Mouse (Mus musculus): Measurements from ENCODE around the gene Sept8.
A peak's percentile ranks its signal among the peaks of the same experiment; 100 is the strongest.

The Sept8 gene

DNA sequence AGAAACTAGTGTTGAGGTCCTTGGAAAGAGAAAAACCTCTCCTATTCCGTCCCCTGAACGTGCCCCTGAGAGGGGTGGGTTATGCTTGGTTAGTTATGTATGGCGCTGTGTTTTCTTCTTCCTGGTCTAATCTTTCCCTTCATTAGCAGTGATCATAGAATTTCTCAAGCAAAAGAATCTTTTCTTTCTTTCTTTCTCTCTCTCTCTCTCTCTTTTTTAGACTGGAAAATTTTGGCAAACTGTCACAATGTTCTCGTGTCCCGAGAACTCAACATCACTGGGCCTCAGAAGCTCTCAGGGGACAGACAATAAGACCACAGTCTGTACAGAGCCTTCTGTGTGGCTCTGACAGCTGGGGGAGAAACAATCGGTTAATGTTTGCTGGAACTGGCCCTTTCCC lies 23.6 kb upstream of the Sept8 start:
- no peak for DNase-seq (ENCODE audit: low spot score in 2 of 2)

DNA sequence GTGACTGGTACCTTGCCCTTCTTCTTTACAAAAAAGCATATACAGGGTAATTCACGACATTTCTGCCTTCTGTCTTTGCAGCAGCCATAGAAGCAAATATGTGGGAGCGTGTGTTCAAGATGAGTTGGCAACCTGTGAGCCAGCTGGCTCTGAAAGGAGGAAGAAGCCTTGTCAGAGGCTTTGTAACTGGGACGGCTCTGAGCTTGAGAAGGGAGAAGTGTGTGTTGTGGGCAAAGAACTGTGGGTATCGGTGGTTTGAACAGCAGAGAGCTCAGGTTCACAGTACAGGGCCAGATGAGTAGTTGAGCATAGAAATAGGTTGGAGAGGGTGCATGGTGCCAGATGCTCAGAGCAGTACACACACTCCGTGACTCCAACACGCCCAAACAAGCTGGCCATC lies 22.1 kb upstream of the Sept8 start:
- peak; percentile 54 to 76 for DNase-seq (ENCODE audit: low spot score in 2 of 2)

DNA sequence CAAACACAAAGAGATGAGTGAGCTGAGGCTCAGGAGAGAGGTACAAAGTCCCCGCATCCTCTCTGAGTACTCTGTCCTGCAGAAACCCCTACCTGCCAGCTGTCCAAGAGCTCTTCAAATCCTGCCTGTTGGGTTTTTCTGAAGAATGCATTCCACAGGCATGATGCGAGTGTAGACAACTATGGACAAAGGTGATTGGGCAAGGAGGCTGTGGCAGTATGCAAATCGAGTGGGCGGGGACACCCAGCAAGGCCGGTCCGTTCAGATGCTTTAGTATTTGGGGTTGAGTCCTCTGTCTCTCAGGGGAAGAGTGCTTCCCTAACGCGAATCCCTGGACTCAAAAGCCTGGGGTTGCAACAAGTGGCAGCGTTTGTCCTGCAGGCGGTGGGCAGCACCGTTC lies 18.5 kb upstream of the Sept8 start:
- no peak for DNase-seq (ENCODE audit: low spot score in 2 of 2)

DNA sequence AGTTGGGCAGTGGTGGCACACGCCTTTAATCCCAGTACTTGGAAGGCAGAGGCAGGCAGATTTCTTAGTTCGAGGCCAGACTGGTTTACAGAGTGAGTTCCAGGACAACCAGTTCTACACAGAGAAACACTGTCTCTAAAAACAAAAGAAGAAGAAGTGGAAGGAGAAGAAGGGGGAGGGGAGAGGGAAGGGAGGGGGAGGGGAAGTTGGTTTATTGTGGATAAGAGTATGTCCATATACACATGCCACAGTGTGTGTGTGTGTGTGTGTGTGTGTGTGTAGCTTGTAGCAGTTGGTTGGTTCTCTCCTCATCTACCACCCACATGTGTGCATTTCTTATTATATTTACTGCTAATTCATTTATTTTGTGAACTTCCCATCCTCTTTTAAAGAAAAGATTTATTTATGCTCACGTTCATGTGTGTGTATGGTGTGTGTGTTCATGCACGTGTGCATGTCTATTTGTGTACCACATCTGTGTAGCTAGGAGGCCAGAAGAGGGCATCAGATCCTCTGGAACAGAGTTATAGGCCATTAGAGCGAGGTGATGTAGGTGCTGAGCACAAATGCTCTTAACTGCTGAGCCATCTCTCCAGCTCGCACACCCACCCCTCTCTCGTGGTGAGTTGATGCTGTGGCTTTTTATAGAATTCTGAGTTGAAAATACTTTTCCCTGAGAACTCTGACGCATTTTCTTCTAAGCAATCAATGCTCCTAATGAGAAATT lies 16.9 kb upstream of the Sept8 start:
- peak in 1 of 2 experiments; percentile 68 for DNase-seq (ENCODE audit: low spot score in 2 of 2)

DNA sequence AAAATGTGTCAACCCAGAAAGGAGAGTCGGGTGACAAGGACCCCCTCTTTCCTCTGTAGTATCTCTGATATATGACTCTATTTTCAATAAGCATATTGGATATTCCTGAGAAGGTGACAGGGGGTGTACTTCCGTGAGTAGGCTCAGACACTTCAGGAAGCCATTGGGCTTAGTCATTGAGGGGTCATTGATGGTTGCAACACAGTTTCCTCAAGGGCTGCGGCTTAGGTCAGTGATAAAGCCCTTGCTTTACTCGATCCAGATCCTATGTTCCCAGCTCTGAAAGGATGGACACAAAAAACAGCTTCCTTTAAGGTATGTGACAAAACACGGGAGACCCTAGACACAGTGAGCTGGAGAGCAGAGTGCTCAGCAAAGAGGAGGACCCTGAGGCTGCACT lies 15.3 kb upstream of the Sept8 start:
- DNase-seq (ENCODE audit: low spot score in 2 of 2): no peak

DNA sequence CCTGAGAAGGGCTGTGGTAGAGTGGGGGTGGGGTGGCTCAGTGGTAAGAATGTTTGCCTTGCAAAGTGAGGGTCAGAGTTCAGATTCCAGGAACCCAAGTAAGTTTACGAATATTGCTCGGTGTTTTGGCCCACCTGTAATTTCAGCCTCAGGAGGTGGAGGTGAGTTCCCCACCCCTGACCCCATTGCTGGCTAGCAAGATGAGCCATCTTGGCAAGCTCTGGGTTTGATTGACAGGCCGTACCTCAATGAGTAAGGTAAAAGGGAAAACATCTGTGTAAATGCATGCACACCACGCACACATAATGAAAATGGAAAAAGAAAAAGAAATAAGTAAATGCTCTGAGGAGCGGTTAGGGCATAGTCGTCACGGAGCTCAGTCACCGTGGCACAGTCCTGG lies 14.7 kb upstream of the Sept8 start:
- no peak for DNase-seq (ENCODE audit: low spot score in 2 of 2)

DNA sequence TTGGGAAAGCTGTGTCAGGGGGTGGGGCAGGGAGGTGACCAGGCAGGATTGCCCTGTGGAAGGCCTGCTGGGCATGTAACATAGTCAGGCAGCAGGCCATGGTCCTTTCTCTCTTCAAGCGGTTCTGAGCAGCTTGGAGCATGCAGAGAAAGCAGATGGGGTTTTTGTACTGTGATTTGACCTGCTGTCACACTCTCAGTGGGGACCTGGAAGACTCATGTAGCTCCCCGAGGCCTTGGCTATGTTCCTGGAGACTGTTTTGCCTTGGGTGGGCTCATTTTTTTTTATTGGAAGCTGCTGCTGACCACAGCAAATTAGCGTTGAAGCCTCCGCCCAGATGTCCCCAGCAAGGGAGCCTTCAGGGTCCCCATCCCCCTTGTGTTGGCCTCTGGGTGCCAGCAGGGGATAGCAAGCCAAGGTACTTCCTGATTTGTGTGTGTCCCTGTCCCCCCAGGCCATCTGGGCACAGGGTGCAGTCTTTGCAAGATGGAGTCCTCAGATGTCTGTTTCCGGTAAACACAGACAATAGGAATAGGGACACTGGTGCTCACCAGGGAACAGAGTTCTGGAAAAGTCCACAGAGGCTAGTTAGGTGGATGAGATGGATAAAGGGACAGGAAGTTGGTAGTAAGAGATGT lies 13.9 kb upstream of the Sept8 start:
- DNase-seq (ENCODE audit: low spot score in 2 of 2): no peak

DNA sequence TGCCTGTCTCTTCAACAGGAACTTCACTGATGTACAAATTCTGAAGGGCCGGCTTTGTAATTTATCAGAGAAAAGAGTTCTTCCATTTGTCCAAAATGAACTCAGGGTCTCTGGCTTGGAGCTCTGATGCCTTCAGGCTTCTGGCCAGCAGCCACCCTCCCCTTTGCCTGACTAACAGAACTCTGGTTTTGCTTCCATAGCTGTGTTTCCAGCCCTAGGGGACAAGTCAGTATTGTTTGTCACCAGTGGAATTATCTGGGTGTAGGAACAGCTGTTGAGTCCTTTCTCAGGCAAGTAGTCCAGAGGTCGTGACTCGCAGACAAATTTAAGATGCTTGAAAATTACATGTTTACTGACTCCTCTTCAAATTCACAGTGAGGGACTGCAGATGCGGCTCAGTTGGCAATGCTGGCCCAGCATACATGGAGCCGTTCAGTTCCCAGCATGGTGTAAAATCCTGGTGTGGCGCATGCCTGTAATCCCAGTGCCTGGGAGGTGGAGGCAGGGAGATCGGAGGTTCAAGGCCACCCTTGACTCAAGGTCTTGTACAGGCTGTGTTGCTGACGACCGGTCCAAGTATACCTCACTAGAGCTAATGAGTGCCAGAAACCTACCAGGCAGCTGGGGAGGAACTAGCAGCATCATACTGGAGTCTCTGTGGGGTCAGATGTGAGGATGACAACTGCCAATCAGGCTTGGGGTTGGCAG lies 11.8 kb upstream of the Sept8 start:
- no peak for DNase-seq (ENCODE audit: low spot score in 2 of 2)

DNA sequence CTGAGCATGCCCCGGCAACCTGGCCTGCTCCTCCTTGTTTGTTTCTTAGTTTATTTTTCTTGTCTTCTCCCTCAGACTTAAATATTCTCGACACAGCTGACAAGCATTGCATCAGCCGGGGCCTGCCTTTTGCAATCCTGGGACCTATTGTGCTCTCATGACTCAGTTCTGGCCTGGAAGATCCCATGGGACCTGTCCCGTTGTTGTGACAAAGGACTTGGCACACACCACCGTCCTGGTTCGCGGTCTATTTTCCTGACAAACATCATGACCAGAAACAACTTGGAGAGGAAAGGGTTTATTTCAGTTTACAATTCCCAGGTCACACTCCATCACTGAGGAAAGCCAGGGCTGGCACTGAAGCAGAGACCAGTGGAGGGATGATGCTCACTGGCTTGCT lies 10.9 kb upstream of the Sept8 start:
- DNase-seq (ENCODE audit: low spot score in 2 of 2): no peak

DNA sequence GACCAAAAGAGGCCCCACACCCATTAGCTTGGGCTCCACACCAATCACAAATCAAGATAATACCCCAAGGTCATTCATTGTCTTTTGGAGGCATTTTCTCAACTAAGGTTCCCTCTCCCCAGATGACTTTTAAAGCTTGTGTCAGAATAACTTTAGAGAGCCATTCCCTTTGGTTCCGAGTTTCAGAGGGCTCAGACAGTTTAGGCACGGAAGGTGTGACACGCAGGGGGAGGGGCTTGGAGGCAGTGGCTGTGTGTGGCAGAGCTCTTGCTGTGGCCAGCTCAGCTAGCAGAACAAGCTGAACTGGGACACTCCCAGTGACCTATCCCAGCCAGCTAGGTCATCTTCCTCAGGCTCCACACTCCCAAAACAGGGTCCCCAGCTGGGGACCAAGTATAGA lies 10.5 kb upstream of the Sept8 start:
- no peak for DNase-seq (ENCODE audit: low spot score in 2 of 2)

DNA sequence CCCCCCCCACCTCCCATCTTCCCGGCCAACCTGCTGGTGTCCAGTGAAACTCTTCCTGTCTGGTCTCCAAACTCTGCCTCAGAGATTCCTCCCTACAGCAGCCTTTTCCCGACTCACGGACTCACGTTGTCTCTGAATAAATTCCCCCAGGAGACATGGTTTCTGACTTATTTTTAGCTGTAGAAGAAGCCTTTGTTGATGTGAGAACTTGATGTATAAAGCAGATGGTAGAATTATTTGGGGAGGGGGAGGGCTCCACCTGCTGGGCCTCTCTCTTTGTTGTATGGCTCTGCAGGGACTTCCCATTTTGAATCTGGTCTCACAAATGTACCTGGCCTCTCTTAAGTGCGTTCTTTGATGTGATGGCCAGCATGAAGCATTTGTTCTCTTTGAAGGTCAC lies 8.7 kb upstream of the Sept8 start:
- DNase-seq (ENCODE audit: low spot score in 2 of 2): no peak

DNA sequence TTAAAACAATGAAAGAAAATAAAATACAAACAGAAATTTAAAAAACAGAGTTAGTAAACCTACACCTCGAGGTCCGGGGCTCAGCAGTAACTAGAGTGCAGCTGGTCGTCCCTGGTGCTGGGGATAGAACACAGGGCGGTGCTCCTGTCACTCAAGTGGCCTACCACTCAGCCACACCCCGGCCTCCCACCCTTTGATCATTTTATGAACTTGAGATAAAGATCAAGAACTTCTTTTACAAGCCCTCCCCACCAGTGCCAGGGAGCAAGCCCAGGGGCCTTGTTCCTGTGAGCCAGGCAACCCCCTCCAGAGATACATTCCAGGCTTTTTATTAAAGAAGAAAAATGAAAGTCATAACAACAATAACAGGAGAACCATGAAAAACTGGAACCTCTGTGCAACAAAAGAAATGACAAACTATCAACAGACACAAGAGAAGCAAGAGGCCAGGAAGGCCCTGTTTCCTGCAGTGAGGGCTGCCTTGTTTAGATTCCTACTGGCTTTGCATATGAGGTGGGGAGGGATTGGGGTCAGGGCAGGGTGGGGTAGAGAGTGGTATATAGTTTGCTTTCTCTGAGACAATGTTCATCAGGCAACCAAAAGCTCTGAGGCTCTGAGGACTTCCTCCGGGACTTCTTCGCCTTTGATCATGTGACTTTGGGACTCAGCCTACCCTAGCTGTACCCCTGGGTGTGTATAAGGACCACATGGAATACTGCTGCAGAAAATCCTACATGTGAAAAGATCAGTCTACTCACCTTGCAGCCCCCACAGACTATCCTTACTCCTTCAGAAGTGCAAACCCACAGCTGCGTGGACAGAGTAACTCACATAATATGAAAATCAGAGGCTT lies 2.1 kb upstream of the Sept8 start:
- DNase-seq (ENCODE audit: low spot score in 2 of 2): no peak

DNA sequence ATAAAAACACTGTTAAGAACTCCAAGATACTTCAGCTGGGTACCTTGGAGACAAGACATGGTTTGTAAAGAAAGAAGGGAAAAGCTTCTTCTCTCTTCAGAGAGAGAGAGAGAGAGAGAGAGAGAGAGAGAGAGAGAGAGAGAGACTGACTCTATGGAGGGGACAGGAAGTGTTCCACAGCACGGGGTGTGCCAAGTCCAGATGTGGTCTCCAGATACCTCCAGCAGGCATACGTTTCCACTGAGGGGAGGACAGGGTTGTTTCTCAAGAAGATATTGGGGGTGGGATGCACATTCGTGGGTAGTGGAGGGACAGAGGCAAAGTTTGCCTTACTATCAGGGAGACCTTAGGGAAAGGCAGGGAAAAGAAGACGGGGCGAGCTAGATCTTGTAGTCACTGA lies 298 bp upstream of the Sept8 start:
- DNase-seq (ENCODE audit: low spot score in 2 of 2): no peak

DNA sequence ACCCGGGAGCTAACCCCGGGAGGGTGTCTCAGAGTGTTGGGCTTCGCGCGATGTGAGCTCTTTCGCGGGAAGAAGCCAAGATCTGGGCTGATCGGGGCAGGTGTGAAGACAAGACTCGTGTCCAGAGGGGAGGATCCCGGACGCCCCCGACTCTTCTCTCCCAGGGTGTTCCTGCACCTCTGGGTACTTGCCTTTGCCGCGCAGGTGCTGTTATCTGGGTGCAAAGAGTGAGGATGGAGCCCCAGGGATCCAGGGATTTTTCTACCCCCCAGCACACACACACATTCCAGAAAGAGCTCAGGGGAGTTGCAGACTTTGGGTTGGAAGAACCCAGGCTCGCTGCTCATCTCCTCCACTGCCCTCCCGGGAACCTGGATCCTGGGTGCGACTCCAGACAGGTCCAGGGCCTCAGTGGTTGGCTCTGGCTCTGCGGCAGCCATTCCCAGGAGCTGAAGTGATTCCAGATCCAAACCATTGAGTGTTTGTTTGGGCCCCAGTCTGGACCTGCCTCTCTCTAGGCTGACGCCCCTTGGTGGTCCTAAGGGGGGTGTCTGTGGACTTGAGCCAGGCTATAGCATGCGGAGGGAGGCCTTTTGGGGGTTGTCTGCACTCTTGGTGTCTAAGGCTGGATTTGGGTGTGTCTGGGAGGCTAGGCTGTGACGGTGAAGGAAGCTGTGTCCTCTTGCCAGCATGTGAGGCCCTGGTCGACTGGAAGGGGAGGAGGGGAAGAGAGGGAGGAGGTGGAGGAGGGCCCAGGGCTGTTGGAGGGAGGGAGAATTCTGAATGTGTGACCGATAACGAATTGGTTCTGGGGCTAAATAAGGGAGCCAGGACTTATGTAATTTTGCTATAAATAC lies 1.3 kb downstream of the Sept8 start:
- DNase-seq (ENCODE audit: low spot score in 2 of 2): peak; percentile 77 to 80

DNA sequence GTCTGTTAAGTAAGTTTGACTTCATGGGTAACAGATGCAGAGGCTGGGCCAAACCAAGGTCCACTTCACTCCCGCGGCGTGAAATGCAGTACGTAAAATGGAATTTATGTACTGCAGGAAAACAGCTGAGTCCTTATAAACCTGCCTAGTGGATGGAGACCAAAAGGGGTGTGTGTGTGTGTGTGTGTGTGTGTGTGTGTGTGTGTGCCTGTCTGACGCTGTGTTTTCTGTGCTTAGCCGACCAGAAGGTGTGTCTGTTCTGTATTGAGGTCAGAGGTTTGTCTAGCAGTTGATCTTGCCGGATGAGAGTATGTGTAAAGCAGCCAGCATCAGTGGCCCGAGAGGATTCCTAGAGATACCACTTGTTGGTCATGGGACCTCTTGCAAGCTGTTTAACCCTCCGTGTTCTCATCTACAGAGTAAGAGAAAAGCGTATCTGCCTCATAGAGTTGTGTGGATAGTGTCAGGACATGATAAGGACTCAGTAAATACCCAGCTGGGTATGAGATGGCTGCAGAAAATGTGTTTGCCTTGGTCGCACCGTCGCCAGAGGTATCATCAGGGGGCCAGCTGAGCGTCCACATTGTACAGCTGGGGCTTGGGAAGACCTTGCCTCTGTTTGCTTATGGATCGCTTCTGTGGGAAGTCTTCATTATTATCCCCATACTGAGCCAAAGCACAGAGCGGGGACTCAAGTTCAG lies 2.2 kb downstream of the Sept8 start:
- DNase-seq (ENCODE audit: low spot score in 2 of 2): peak in 1 of 2 experiments; percentile 58

DNA sequence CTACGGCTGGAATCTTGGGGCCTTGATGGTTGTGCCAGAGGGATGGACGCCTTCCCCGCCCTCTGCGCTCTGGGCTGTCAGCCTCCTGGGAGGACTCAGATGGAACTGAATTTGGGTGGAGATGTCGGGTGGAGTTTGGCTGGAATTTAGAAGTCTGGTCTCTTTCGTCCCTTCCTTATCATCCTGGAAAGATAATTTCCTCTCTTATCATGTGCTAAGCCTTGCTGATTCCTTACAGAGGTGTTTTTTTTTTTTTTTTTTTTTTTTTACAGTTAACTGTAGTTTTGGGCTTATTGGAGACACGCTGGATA lies 2.7 kb downstream of the Sept8 start:
- DNase-seq (ENCODE audit: low spot score in 2 of 2): no peak

DNA sequence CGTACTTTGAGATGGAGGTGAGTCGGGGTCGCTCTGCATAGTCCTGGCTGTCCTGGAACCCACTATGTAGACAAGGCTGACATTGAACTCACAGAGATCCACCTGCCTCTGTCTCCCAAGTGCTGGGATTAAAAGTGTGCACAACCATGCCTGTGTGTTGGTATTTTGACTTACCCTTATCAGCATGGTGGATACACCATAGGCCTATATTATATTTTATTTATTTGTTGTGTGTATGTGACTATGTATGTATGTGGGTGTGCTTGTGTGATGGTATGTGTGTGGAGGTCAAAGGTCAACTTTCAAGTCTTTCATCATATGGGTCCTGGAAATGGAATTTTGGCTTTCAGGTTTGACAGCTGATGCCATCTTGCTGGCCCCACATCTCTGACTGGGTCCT lies 3.3 kb downstream of the Sept8 start:
- no peak for DNase-seq (ENCODE audit: low spot score in 2 of 2)

DNA sequence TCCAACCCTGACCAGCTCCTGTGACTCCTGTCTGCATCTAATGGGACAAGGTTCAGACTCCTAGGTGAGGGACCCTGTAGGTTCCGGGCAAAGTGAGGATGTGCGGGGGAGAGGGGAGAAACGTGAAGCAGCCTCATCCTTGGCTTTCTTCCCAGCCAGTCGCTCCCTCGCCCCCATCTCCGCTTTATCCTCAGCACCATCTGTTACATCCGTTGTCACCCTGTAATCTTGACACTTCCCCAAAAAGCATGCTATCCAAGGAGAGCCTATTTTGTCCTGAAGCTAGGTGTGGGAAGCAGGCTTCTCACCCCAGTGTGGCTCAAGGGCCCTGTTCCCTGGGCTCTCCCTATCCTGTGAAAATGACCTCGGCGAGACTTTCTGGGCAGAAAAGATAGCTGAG lies 3.9 kb downstream of the Sept8 start:
- DNase-seq (ENCODE audit: low spot score in 2 of 2): peak; percentile 79 to 84

DNA sequence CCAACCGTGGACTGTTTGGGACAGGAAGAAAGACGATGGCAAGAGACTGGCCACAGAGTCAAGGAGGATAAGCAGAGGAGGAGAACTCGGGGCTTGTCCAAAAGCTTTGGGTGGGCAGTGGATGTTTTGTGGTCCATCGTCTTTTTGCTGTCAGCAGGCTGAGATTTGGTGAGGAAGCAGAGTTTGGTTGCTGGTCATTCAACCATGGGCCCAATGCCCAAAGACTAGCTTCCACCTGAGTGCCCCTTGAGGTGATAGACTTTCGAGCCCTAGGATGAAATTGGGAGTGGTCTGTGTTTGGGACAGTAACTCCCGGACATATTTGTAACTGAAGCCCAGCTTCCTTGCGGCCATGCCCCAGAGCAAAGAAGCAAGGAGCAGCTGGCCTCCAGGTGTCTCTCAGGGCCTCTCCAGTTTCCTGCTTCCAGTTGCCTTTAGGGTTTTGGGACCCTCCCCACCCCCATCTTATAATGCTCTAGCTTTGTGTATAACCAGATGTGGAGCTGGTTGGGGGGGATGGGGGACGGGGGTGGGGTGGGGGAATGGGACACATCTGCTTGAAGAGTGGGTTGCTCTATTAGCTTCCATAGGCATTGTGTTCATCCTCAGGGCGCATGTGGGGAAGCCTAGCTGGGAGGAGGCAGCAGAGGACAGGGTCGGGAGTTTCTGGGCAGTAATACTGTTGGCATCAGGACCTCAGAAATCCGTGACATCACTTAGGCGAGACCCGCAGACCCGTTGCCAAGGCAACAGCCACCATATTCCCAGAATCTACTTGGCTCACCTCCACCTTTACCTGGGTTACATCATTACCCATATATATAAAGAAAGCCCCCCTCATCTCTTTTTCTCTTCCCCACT lies 4.7 kb downstream of the Sept8 start:
- DNase-seq (ENCODE audit: low spot score in 2 of 2): no peak

DNA sequence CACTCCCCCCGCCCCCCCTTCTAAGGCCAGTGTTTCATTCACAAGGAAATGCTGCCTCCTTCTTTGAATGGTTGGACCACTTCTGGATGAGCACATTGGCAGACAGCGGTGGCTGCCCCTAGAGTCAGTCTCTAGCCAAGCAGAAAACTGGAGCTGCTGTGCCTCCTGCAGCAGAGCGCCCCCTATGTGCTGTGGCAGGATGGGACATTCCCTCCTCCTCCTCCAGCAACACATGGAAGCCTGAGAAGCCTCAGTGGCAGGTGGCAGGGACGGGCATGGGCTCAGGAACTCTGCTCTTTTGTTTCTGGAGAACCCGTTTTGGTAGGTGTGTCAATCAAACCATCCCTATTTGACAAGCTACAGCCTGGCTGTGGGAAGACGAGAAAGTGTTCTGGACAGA lies 5.8 kb downstream of the Sept8 start:
- DNase-seq (ENCODE audit: low spot score in 2 of 2): no peak
